Mouse (Mus musculus) ES-Bruce4 (cell line): ENCODE data around the gene Heg1.

Experiments
- CTCF ChIP-seq: IDR thresholded peaks from one replicate; pipeline ENCODE4 v1.8.1; 2011; ENCODE audit warnings: low read depth, low read length
- EP300 ChIP-seq: IDR thresholded peaks from 2 replicates; pipeline ENCODE4 v1.6.1; 2011; ENCODE audit warnings: low read depth, low read length; ENCODE audit not compliant: insufficient read depth

GRCm38 (mm10) chr16:33776766-33777529, 92.8 kb downstream of the Heg1 start:
- TF ChIP-seq EP300 (no peak), CTCF (no peak)
